Mouse (Mus musculus): ENCODE measurements around the gene Lnpep. TPM values are rescaled to one million over a fixed set of nuclear protein-coding genes. Genes with fewer than 3 reads are reported as not detected.

The Lnpep gene
- total and polyA plus RNA-seq, 3 experiments = 10.0 to 773 (median 20.7) TPM

DNA sequence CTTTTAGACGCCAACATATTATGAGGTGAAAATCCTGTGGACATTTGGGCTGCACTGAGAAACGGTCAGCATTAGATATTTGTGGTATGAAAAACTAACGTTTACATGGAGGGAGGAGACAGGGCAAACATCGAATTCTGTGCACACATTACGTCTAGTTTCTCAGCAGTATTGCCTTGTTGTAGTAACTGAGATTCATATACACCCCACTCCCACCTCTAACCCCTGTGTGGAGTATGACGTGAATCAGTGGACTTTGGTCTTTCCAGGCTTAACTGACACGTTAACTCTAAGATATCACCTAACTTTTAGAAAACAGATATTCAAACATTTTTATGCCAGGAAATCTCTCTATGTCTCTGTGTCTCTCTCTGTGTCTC, 133.2 kb downstream of the Lnpep start (continued):
- TF ChIP-seq UBTF (IDR thresholded peaks at IDR 0.05; ENCODE audit: borderline replicate concordance, insufficient read depth, low read depth, low read length) (no peak), TAL1 (IDR thresholded peaks at IDR 0.05; ENCODE audit: low read length) (no peak)

DNA sequence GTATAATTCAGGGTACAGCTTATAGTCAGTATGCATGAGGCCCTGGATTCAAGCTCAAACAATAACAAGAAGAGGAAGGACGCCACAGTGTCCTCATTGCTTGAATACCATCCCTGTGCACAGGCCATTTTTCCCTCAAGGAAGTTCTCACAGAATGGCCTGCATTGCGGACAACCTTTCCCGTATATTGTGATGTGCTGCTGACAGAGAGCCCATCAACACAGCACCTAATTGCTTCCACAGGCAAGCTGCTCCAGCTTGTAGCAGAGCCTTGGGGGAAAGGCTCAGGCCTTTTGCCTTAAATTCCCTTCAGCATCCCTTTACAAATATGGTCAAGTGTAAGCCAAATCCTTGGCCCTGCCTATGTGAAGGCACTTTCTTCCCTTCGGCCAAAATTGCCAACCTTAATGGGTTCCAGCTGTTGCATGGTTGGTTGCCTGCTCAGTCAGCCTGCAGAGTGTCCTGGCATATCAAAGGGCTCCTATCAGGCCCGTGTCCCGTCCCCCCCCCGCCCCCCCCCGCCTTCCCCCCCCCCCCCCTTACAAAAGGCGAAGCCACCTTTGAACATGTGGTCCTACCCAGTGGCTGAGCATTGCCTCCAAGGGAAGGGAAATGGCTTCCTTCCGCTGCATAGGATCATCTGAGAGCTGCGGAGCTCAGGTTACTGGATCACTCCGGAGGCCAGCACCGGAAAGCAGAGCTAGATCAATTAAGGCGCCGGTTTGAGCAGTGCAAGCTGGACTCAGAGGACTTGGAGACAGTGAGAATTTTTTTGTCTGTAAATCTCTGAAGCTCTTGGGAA, 133.8 kb downstream of the Lnpep start:
- no peak for DNase-seq (ENCODE audit: low read depth, low spot score)
- no peak overlapping the region for H3K9ac ChIP-seq (ENCODE audit: control insufficient read depth, low read depth, low read length, poor library complexity, severe bottlenecking)
- no peak overlapping the region for H3K27ac ChIP-seq (ENCODE audit: control insufficient read depth, low read depth, low read length)
- H3K36me3 ChIP-seq (ENCODE audit: control insufficient read depth in 1 of 2, insufficient read depth in 2 of 2, low read length in 2 of 2) = no peaks in the 10 kb centered on the region
- TF ChIP-seq CHD1 (IDR thresholded peaks at IDR 0.05; ENCODE audit: low read depth, low read length) = no peak
- no peak for TF ChIP-seq NELFE (IDR thresholded peaks at IDR 0.05; ENCODE audit: low read depth, low read length)
- no peak for TF ChIP-seq ZC3H11A (IDR thresholded peaks at IDR 0.05; ENCODE audit: low read depth, low read length)
- no peak for TF ChIP-seq POLR2A (IDR thresholded peaks at IDR 0.05; ENCODE audit: control insufficient read depth in 1 of 2, insufficient read depth in 1 of 2, low read depth in 1 of 2, low read length in 2 of 2, poor library complexity in 1 of 2)
- no peak for TF ChIP-seq KAT2A (conservative IDR thresholded peaks at IDR 0.05; ENCODE audit: low read depth, low read length)
- no peak for TF ChIP-seq TBP (IDR thresholded peaks at IDR 0.05; ENCODE audit: low read depth, low read length)
- no peak for TF ChIP-seq RCOR1 (IDR thresholded peaks at IDR 0.05; ENCODE audit: low read depth, low read length)
- TF ChIP-seq ETS1 (IDR thresholded peaks at IDR 0.05; ENCODE audit: low read depth, low read length) = no peak
- no peak for TF ChIP-seq UBTF (IDR thresholded peaks at IDR 0.05; ENCODE audit: borderline replicate concordance, insufficient read depth, low read depth, low read length)
- no peak for TF ChIP-seq CHD2 (IDR thresholded peaks at IDR 0.05; ENCODE audit: low read length)
- no peak for TF ChIP-seq GABPA (IDR thresholded peaks at IDR 0.05; ENCODE audit: low read depth, low read length)
- TF ChIP-seq MAFK (IDR thresholded peaks at IDR 0.05; ENCODE audit: borderline replicate concordance, low read depth, low read length) = no peak
- no peak for TF ChIP-seq BHLHE40 (IDR thresholded peaks at IDR 0.05; ENCODE audit: borderline replicate concordance, low read depth, low read length)
- TF ChIP-seq MEF2A (IDR thresholded peaks at IDR 0.05; ENCODE audit: extremely low read depth, insufficient replicate concordance, low read depth, low read length, poor library complexity, severe bottlenecking) = no peak
- TF ChIP-seq CTCF (IDR thresholded peaks at IDR 0.05 in 2 of 3, conservative IDR thresholded peaks at IDR 0.05 in 1 of 3; ENCODE audit: control insufficient read depth in 1 of 3, insufficient read depth in 1 of 3, low read depth in 2 of 3, low read length in 3 of 3, poor library complexity in 1 of 3, severe bottlenecking in 1 of 3) = no peak
- TF ChIP-seq HCFC1 (IDR thresholded peaks at IDR 0.05; ENCODE audit: low read depth, low read length) = no peak
- TF ChIP-seq ZKSCAN1 (IDR thresholded peaks at IDR 0.05; ENCODE audit: low read depth, low read length) = no peak
- H3K9me3 ChIP-seq (replicated peaks; ENCODE audit: insufficient read depth, low read length) = no peaks in the 10 kb centered on the region
- H3K79me2 ChIP-seq (ENCODE audit: control insufficient read depth, insufficient read depth, low read length, poor library complexity) = no peaks in the 10 kb centered on the region
- H3K4me3 ChIP-seq (ENCODE audit: control insufficient read depth in 1 of 2, insufficient read depth in 1 of 2, low read depth in 2 of 2, low read length in 2 of 2) = no peak overlapping the region
- no peaks in the 10 kb centered on the region for H3K27me3 ChIP-seq (ENCODE audit: control insufficient read depth in 1 of 2, insufficient read depth in 2 of 2, low read length in 2 of 2)
- H3K4me1 ChIP-seq (ENCODE audit: control insufficient read depth in 1 of 2, insufficient read depth in 2 of 2, low read length in 2 of 2) = no peaks in the 10 kb centered on the region
